Mouse (Mus musculus) liver, postnatal 0 days (tissue): ENCODE data around the gene Fbxw21.

Experiments
- CTCF ChIP-seq: sonication (generic); IDR thresholded peaks from 2 replicates; pipeline ENCODE4 v1.5.1; 2016; ENCODE audit warnings: antibody characterized with exemption, low read depth
- EP300 ChIP-seq: IDR thresholded peaks from 2 replicates; pipeline ENCODE4 v1.6.1; 2016; ENCODE audit warnings: antibody characterized with exemption, low read depth, mild to moderate bottlenecking

- TF ChIP-seq CTCF (no peak), EP300 (no peak)
Measured at GRCm38 (mm10) chr9:109116205-109116604, 45.6 kb downstream of the Fbxw21 start.
